Mouse (Mus musculus) heart, embryonic 14.5 days (tissue): Measurements from ENCODE around the gene Bcap29. TPM values are rescaled to one million over a fixed set of nuclear protein-coding genes. Genes with fewer than 3 reads are reported as not detected.
A peak's percentile ranks its signal among the peaks of the same experiment; 100 is the strongest.

Experiments
- ATAC-seq: fragments of 200-750 bp; cut with Nextera tagmentation; 2 replicates; pipeline ENCODE4 v1.8.0; 2017; ENCODE audit warnings: low read depth, moderate TSS enrichment; ENCODE audit not compliant: insufficient number of reproducible peaks, insufficient read depth, low FRiP score
- H3K27ac ChIP-seq, 2 experiments: fragments of 200-500 bp in 1 of 2; fragments of 300-500 bp in 1 of 2; sonication (generic) in 1 of 2; replicated peaks in 1 of 2; 2 replicates each; pipeline ENCODE4 v1.5.1; 2012 to 2014; ENCODE audit warnings: low read depth in 2 of 2, low read length in 2 of 2, control low read depth in 1 of 2, mild to moderate bottlenecking in 1 of 2, mixed read lengths in 1 of 2; ENCODE audit not compliant: control insufficient read depth in 1 of 2, insufficient read depth in 1 of 2
- H3K27me3 ChIP-seq: fragments of 300-500 bp; sonication (generic); 2 replicates; pipeline ENCODE4 v1.6.1; 2014; ENCODE audit warnings: mild to moderate bottlenecking, low read length, control low read depth; ENCODE audit not compliant: control insufficient read depth, insufficient read depth
- H3K36me3 ChIP-seq: fragments of 300-500 bp; sonication (generic); 2 replicates; pipeline ENCODE4 v1.6.1; 2014; ENCODE audit warnings: mild to moderate bottlenecking, control low read depth, low read length, mixed read lengths; ENCODE audit not compliant: control insufficient read depth, insufficient read depth
- H3K4me1 ChIP-seq, 2 experiments: fragments of 200-500 bp in 1 of 2; fragments of 300-500 bp in 1 of 2; sonication (generic) in 1 of 2; 2 replicates each; pipeline ENCODE4 v1.6.1; 2012 to 2014; ENCODE audit warnings: low read length in 2 of 2, control low read depth in 1 of 2, mixed read lengths in 1 of 2; ENCODE audit not compliant: control insufficient read depth in 2 of 2, insufficient read depth in 2 of 2
- H3K4me2 ChIP-seq: fragments of 300-500 bp; sonication (generic); 2 replicates; pipeline ENCODE4 v1.6.1; 2014; ENCODE audit warnings: mild to moderate bottlenecking, low read length
- H3K4me3 ChIP-seq, 2 experiments: fragments of 200-500 bp in 1 of 2; fragments of 300-500 bp in 1 of 2; sonication (generic) in 1 of 2; 2 replicates each; pipeline ENCODE4 v1.5.1; 2012 to 2014; ENCODE audit warnings: low read length in 2 of 2, mild to moderate bottlenecking in 2 of 2, control low read depth in 1 of 2, low read depth in 1 of 2, moderate library complexity in 1 of 2; ENCODE audit not compliant: control insufficient read depth in 1 of 2, insufficient read depth in 1 of 2
- H3K9ac ChIP-seq: fragments of 300-500 bp; sonication (generic); 2 replicates; pipeline ENCODE4 v1.6.1; 2014; ENCODE audit warnings: mild to moderate bottlenecking, low read length
- H3K9me3 ChIP-seq: fragments of 300-500 bp; sonication (generic); 2 replicates; pipeline ENCODE4 v1.6.1; 2016; ENCODE audit warnings: low read length, control low read depth; ENCODE audit not compliant: control insufficient read depth
- WGBS: fragments of 180-500 bp; shearing (Covaris S2); extraction: QIAGEN DNeasy Blood & Tissue Kit; methylation state at CpG from one replicate; pipeline ENCODE4 v1.1.7; 2014; 5-methylcytosine and 5-hydroxymethylcytosine counted together
- polyA plus RNA-seq: library from polyadenylated mRNA; unstranded; fragments of >200 nt; fragmentation: Nextera tagmentation; extraction: Ambion mirVana; gene quantifications from 2 replicates; pipeline ENCODE4 v1.2.1, GENCODE M21; 2014

The Bcap29 gene
- polyA plus RNA-seq, 1 experiment from 2014 or later, result 49.4 TPM

DNA sequence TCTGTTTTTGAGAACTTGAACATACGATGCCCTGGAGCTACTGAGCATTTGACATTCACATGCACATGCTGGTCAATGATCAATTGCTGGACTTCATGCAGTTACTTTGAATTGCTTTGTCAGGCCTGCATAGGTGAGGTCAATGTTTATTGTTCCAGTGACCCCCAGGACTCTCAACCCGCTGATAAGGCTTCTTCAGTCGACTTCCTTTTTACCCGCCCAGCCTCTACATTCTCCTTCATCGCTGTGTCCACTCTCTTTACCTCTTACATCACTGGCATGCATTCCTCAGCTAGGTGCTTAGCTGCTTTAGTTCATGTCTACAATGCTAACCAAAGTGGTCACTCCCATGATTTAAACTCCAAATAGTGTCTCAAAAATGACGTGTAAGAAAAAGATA lies 30.9 kb downstream of the Bcap29 start:
- Histone ChIP-seq H3K36me3 (peaks cover 11% of the 10 kb centered on the region), H3K9ac (no peak overlapping the region), H3K4me2 (no peak overlapping the region), H3K4me3 (no peak overlapping the region), H3K27ac (no peak overlapping the region; a peak in 1 of 4 replicates), H3K4me1 (peaks cover 2 to 8% of the 10 kb centered on the region in 2 experiments; a peak in 3 of 4 replicates), H3K9me3 (no peaks in the 10 kb centered on the region), H3K27me3 (no peaks in the 10 kb centered on the region)
- WGBS, result 32% methylated on average over 6 of the region's 6 CpGs
- no peak for ATAC-seq

DNA sequence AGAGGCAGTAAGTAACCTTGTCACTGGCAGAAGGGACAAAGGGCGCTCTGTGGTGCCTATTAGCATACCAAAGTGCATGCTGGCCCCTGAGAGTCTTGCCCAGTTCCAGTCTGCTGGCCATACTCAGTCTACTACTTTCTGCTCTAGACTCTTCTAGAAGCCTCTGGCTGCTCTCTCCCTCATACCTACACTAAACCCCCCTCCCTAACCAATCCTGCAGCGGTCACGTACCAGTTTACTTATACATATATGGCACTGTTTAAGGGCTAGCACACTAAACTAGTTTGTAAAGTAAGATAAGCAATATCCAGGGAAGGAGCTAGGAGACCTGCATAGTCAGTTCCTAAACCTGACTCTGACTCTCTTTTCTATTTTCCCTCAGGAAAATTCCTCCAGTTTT lies 40.2 kb downstream of the Bcap29 start:
- Histone ChIP-seq H3K9ac (no peak overlapping the region), H3K4me1 (no peaks in the 10 kb centered on the region), H3K9me3 (no peaks in the 10 kb centered on the region), H3K27ac (no peak overlapping the region), H3K4me2 (no peak overlapping the region), H3K27me3 (no peaks in the 10 kb centered on the region), H3K4me3 (no peak overlapping the region), H3K36me3 (peaks cover 19% of the 10 kb centered on the region)
- WGBS, result 89% methylated on average over 3 of the region's 3 CpGs
- ATAC-seq, result no peak

GRCm38 (mm10) chr12:31592011-31592410 lies 42.4 kb downstream of the Bcap29 start:
- no peak for ATAC-seq
- peaks cover 10% of the 10 kb centered on the region for H3K36me3 ChIP-seq
- H3K9me3 ChIP-seq, result peaks cover 3% of the 10 kb centered on the region; the same call in 1 of the 2 replicates
- no peak overlapping the region for H3K4me2 ChIP-seq
- no peaks in the 10 kb centered on the region for H3K27me3 ChIP-seq
- no peaks in the 10 kb centered on the region for H3K4me1 ChIP-seq
- no peak overlapping the region for H3K4me3 ChIP-seq
- WGBS, result 41% methylated on average over 3 of the region's 3 CpGs
- H3K27ac ChIP-seq, result no peak overlapping the region
- H3K9ac ChIP-seq, result no peak overlapping the region

DNA sequence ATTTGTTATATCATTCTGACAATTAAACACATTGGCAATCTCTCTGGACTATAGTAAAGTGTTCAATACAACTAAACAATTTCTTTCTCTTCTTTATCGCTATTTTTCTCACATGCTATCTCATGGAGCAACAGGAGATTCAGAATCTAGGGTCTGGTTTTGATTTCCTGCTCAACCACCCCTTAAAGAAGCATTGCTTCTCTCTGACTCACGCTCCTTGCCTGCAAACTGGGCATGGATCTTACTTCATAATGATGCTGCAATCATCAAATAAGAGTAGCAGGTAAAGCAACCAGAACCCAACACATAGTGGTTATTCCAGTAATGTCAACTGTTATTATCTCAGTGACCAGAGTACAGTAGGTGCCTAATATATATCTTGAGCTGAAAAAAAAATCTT lies 50.7 kb downstream of the Bcap29 start:
- no peak for ATAC-seq
- 79% methylated on average over 2 of the region's 2 CpGs for WGBS
- no peak overlapping the region for H3K4me2 ChIP-seq
- H3K9me3 ChIP-seq, result peaks cover 2% of the 10 kb centered on the region; the same call in 1 of the 2 replicates
- H3K9ac ChIP-seq, result no peak overlapping the region
- H3K4me3 ChIP-seq, result no peak overlapping the region
- no peak overlapping the region for H3K27ac ChIP-seq
- no peaks in the 10 kb centered on the region for H3K27me3 ChIP-seq
- H3K4me1 ChIP-seq, result 0 out of 4 replicates have a peak, but pooled peaks cover 0 to 7% of the 10 kb centered on the region in 2 experiments
- H3K36me3 ChIP-seq, result no peaks in the 10 kb centered on the region

GRCm38 (mm10) chr12:31582081-31582480 lies 52.4 kb downstream of the Bcap29 start:
- Histone ChIP-seq H3K36me3 (no peaks in the 10 kb centered on the region), H3K4me1 (0 out of 4 replicates have a peak, but pooled peaks cover 0 to 7% of the 10 kb centered on the region in 2 experiments), H3K4me2 (no peak overlapping the region), H3K9me3 (no peaks in the 10 kb centered on the region), H3K27ac (no peak overlapping the region), H3K9ac (no peak overlapping the region), H3K27me3 (no peaks in the 10 kb centered on the region), H3K4me3 (no peak overlapping the region)
- WGBS, result 84% methylated on average over 5 of the region's 5 CpGs
- no peak for ATAC-seq

DNA sequence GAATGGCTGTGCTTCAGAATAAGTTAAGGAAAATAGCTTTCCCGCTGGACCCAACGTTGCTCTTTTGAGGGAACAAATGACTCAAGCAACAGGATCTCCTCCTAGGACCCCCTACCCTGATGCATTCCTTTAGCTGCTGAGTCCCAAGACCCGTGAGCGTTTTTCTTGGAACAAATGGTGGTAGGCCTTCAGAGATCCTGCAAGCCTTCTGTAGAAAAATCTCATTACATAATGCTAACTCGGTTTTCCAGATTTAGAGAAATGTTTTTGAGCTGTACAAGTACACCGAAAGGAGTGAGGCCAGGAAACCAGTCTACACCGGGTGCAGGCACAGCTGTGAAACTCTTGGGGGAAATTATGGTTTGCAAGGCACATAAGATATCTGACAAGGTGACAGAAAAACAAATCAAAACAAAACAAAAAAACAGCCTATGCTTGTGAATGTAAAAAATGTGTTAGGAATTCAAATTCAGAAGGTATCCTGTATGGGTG lies 53.1 kb downstream of the Bcap29 start:
- Histone ChIP-seq H3K27me3 (no peaks in the 10 kb centered on the region), H3K4me2 (no peak overlapping the region), H3K4me3 (no peak overlapping the region), H3K9ac (no peak overlapping the region), H3K27ac (no peak overlapping the region), H3K36me3 (no peaks in the 10 kb centered on the region), H3K4me1 (0 out of 4 replicates have a peak, but pooled peaks cover 0 to 7% of the 10 kb centered on the region in 2 experiments), H3K9me3 (no peaks in the 10 kb centered on the region)
- 65% methylated on average over 7 of the region's 7 CpGs for WGBS
- ATAC-seq, result no peak

GRCm38 (mm10) chr12:31580634-31581318 lies 53.7 kb downstream of the Bcap29 start:
- H3K27me3 ChIP-seq, result no peaks in the 10 kb centered on the region
- no peaks in the 10 kb centered on the region for H3K9me3 ChIP-seq
- H3K36me3 ChIP-seq, result no peaks in the 10 kb centered on the region
- 71% methylated on average over 5 of the region's 5 CpGs for WGBS
- H3K4me1 ChIP-seq, result 0 out of 4 replicates have a peak, but pooled peaks cover 0 to 7% of the 10 kb centered on the region in 2 experiments
- H3K9ac ChIP-seq, result no peak overlapping the region
- no peak overlapping the region for H3K4me2 ChIP-seq
- ATAC-seq, result no peak
- H3K27ac ChIP-seq, result 0 out of 4 replicates have a peak overlapping the region, but pooled peaks of 1 of the 2 experiments have one; percentile 6
- H3K4me3 ChIP-seq, result no peak overlapping the region
